Comparison of ENCODE assay signal across 12 mouse cellular contexts in genomic region chr14:59801961-59802599, GRCm38 (mm10).
DNase-seq lines count a peak whose midpoint lies in the region; ATAC-seq and TF ChIP-seq lines count a peak whose summit lies in the region.
"Had no signal": no experiment of that assay in that cellular context is flagged by ENCODE, and none has a peak within 500 bp of the region (broad histone marks: within the 10 kb centered on the region; RNA-seq: fewer than 3 reads in every experiment).

No protein-coding gene starts in this region.

- no peak overlapping the region for H3K4me3 ChIP-seq in lung, embryonic 14.5 days (ENCODE audit: low read depth, low read length)
- H3K4me3 ChIP-seq in hindbrain, embryonic 13.5 days: no peak overlapping the region
- H3K4me3 ChIP-seq: midbrain, embryonic 10.5 days had no signal

- H3K27me3 ChIP-seq in lung, embryonic 14.5 days (ENCODE audit: insufficient read depth, low read length): no peaks in the 10 kb centered on the region
- no peaks in the 10 kb centered on the region for H3K27me3 ChIP-seq in hindbrain, embryonic 13.5 days

- no peaks in the 10 kb centered on the region for H3K36me3 ChIP-seq in lung, embryonic 14.5 days (ENCODE audit: insufficient read depth)
- H3K36me3 ChIP-seq in hindbrain, embryonic 13.5 days: no peaks in the 10 kb centered on the region
- H3K36me3 ChIP-seq: midbrain, embryonic 10.5 days had no signal

- H3K9me3 ChIP-seq in lung, embryonic 14.5 days (ENCODE audit: low read depth, low read length): 0 out of 2 replicates have a peak, but pooled peaks cover 3% of the 10 kb centered on the region
- H3K9me3 ChIP-seq in hindbrain, embryonic 13.5 days: no peaks in the 10 kb centered on the region
- H3K9me3 ChIP-seq: midbrain, embryonic 10.5 days had no signal

- H3K9ac ChIP-seq in lung, embryonic 14.5 days: no peak overlapping the region
- no peak overlapping the region for H3K9ac ChIP-seq in hindbrain, embryonic 13.5 days

- WGBS in lung, embryonic 14.5 days: 11% methylated on average over 8 of the region's 8 CpGs
- WGBS in hindbrain, embryonic 13.5 days: 81% methylated on average over 8 of the region's 8 CpGs

- peak; percentile 88 for DNase-seq in lung, embryonic 14.5 days
- no peak for DNase-seq in lung, postnatal 36 days
- DNase-seq in hindlimb bud, embryonic 11.5 days (ENCODE audit: extremely low spot score, low read depth, low spot score): peak; percentile 49
- peak; percentile 87 to 90 for DNase-seq in kidney, postnatal 4 days
- peak; percentile 62 for DNase-seq in retina, postnatal 1 day
- no peak for DNase-seq in adrenal gland, adult (ENCODE audit: inconsistent age in 2 of 2, low spot score in 1 of 2)
- DNase-seq: adrenal gland, adult 8-10 months; gastrocnemius, postnatal 10 days had no signal

- H3K4me2 ChIP-seq in lung, embryonic 14.5 days: no peak overlapping the region
- H3K4me2 ChIP-seq in hindbrain, embryonic 13.5 days: no peak overlapping the region
- H3K4me2 ChIP-seq: liver, embryonic 11.5 days had no signal

- H3K4me1 ChIP-seq in lung, embryonic 14.5 days (ENCODE audit: insufficient read depth): peaks cover 16% of the 10 kb centered on the region; the same call in 1 of the 2 replicates
- H3K4me1 ChIP-seq in hindbrain, embryonic 13.5 days (replicated peaks): 0 out of 2 replicates have a peak, but pooled peaks cover 4% of the 10 kb centered on the region

- peak; percentile 91 for ATAC-seq in lung, embryonic 14.5 days (ENCODE audit: insufficient read depth)
- no peak for ATAC-seq in hindbrain, embryonic 13.5 days (ENCODE audit: low FRiP score)
- ATAC-seq: Patski had no signal

- no peak for TF ChIP-seq CTCF in lung, embryonic 14.5 days (IDR thresholded peaks at IDR 0.05; ENCODE audit: low read depth)

- peak overlapping the region; percentile 58; the same call in 1 of the 2 replicates for H3K27ac ChIP-seq in lung, embryonic 14.5 days (ENCODE audit: low read depth)
- no peak overlapping the region for H3K27ac ChIP-seq in hindbrain, embryonic 13.5 days
- H3K27ac ChIP-seq: midbrain, embryonic 10.5 days had no signal

Comparison
In these comparisons a context has a peak if more than half of its experiments do, and no peak if none do; other contexts are left out.
1. DNase-seq: peak in lung, embryonic 14.5 days (single experiment), hindlimb bud, embryonic 11.5 days (single experiment), kidney, postnatal 4 days (2 of 2) and retina, postnatal 1 day (single experiment); none in lung, postnatal 36 days (single experiment) and adrenal gland, adult (0 of 2).